Mouse (Mus musculus) ES-CJ7 (cell line): ENCODE measurements around the gene Erc1.

Experiments
- DNase-seq: peaks from one replicate; pipeline ENCODE4 v3.0.0; 2011; ENCODE audit warnings: low read depth, low spot score

Erc1 gene

GRCm38 (mm10) chr6:119521931-119522391 is 326.0 kb downstream of the Erc1 start:
- DNase-seq: no peak

GRCm38 (mm10) chr6:119521482-119521900 is 326.5 kb downstream of the Erc1 start:
- no peak for DNase-seq
